Mouse (Mus musculus): Measurements from ENCODE around the gene Phf21a. TPM values are rescaled to one million over a fixed set of nuclear protein-coding genes. Genes with fewer than 3 reads are reported as not detected.

Phf21a gene
- polyA plus RNA-seq, 1 experiment: 52.2 TPM

GRCm38 (mm10) chr2:92257372-92257956 lies 164.5 kb downstream of the Phf21a start:
- no peak overlapping the region for H3K27ac ChIP-seq (ENCODE audit: insufficient read depth, low read length)
- H3K9ac ChIP-seq (ENCODE audit: low read depth, poor library complexity, severe bottlenecking): no peak overlapping the region
- no peaks in the 10 kb centered on the region for H3K27me3 ChIP-seq (ENCODE audit: control insufficient read depth, insufficient read depth, low read length, poor library complexity, severe bottlenecking)
- no peaks in the 10 kb centered on the region for H3K9me3 ChIP-seq (replicated peaks; ENCODE audit: control insufficient read depth, insufficient read depth, low read length, poor library complexity, severe bottlenecking)
- no peaks in the 10 kb centered on the region for H3K4me1 ChIP-seq (ENCODE audit: control insufficient read depth, insufficient read depth, low read length)
- no peak overlapping the region for H3K4me3 ChIP-seq (ENCODE audit: low read depth, low read length)
- TF ChIP-seq EP300 (IDR thresholded peaks at IDR 0.05; ENCODE audit: insufficient read depth, low read depth, low read length) (no peak), POLR2A (IDR thresholded peaks at IDR 0.05; ENCODE audit: insufficient read depth, low read length) (no peak), CTCF (IDR thresholded peaks at IDR 0.05; ENCODE audit: low read depth, low read length) (no peak)
- H3K36me3 ChIP-seq (ENCODE audit: control insufficient read depth, insufficient read depth, low read length, poor library complexity, severe bottlenecking): no peaks in the 10 kb centered on the region

GRCm38 (mm10) chr2:92259924-92260323 lies 167.0 kb downstream of the Phf21a start:
- no peaks in the 10 kb centered on the region for H3K4me1 ChIP-seq (ENCODE audit: control insufficient read depth, insufficient read depth, low read length)
- no peaks in the 10 kb centered on the region for H3K27me3 ChIP-seq (ENCODE audit: control insufficient read depth, insufficient read depth, low read length, poor library complexity, severe bottlenecking)
- H3K27ac ChIP-seq (ENCODE audit: insufficient read depth, low read length): no peak overlapping the region
- no peak overlapping the region for H3K4me3 ChIP-seq (ENCODE audit: low read depth, low read length)
- H3K36me3 ChIP-seq (ENCODE audit: control insufficient read depth, insufficient read depth, low read length, poor library complexity, severe bottlenecking): no peaks in the 10 kb centered on the region
- no peaks in the 10 kb centered on the region for H3K9me3 ChIP-seq (replicated peaks; ENCODE audit: control insufficient read depth, insufficient read depth, low read length, poor library complexity, severe bottlenecking)
- TF ChIP-seq EP300 (IDR thresholded peaks at IDR 0.05; ENCODE audit: insufficient read depth, low read depth, low read length) (no peak), CTCF (IDR thresholded peaks at IDR 0.05; ENCODE audit: low read depth, low read length) (no peak), POLR2A (IDR thresholded peaks at IDR 0.05; ENCODE audit: insufficient read depth, low read length) (no peak)
- no peak overlapping the region for H3K9ac ChIP-seq (ENCODE audit: low read depth, poor library complexity, severe bottlenecking)

- H3K4me3 ChIP-seq (ENCODE audit: low read depth, low read length): no peak overlapping the region
- H3K9ac ChIP-seq (ENCODE audit: low read depth, poor library complexity, severe bottlenecking): no peak overlapping the region
- H3K4me1 ChIP-seq (ENCODE audit: control insufficient read depth, insufficient read depth, low read length): no peaks in the 10 kb centered on the region
- no peak overlapping the region for H3K27ac ChIP-seq (ENCODE audit: insufficient read depth, low read length)
- H3K36me3 ChIP-seq (ENCODE audit: control insufficient read depth, insufficient read depth, low read length, poor library complexity, severe bottlenecking): no peaks in the 10 kb centered on the region
- no peaks in the 10 kb centered on the region for H3K9me3 ChIP-seq (replicated peaks; ENCODE audit: control insufficient read depth, insufficient read depth, low read length, poor library complexity, severe bottlenecking)
- no peaks in the 10 kb centered on the region for H3K27me3 ChIP-seq (ENCODE audit: control insufficient read depth, insufficient read depth, low read length, poor library complexity, severe bottlenecking)
- TF ChIP-seq POLR2A (IDR thresholded peaks at IDR 0.05; ENCODE audit: insufficient read depth, low read length) (no peak), EP300 (IDR thresholded peaks at IDR 0.05; ENCODE audit: insufficient read depth, low read depth, low read length) (no peak), CTCF (IDR thresholded peaks at IDR 0.05; ENCODE audit: low read depth, low read length) (no peak)
These were observed 173.2 kb downstream of the Phf21a start for GRCm38 (mm10) chr2:92266100-92266617.

DNA sequence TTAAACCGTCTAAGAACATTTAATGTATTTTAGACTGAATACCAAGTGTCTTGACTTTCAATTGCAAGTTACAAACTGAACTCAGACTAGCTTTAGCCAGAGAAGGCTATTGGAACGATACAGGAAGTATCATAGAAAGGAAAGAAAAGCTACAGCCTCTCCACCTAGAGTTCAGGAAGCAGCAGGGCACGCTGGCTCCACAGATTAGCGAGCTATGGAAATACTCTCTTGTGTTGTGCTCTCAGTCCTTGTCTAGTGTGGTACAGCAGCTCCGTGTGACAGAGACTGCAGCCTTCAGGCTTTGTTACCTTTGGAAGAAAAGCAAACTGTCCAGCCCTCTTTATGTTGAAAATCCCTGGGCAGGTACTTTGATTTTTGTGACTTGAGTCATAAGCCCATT lies 176.3 kb downstream of the Phf21a start:
- Histone ChIP-seq H3K27ac (ENCODE audit: insufficient read depth, low read length) (no peak overlapping the region), H3K27me3 (ENCODE audit: control insufficient read depth, insufficient read depth, low read length, poor library complexity, severe bottlenecking) (no peaks in the 10 kb centered on the region), H3K4me1 (ENCODE audit: control insufficient read depth, insufficient read depth, low read length) (no peaks in the 10 kb centered on the region), H3K9ac (ENCODE audit: low read depth, poor library complexity, severe bottlenecking) (no peak overlapping the region), H3K36me3 (ENCODE audit: control insufficient read depth, insufficient read depth, low read length, poor library complexity, severe bottlenecking) (no peaks in the 10 kb centered on the region), H3K4me3 (ENCODE audit: low read depth, low read length) (no peak overlapping the region), H3K9me3 (replicated peaks; ENCODE audit: control insufficient read depth, insufficient read depth, low read length, poor library complexity, severe bottlenecking) (no peaks in the 10 kb centered on the region)
- TF ChIP-seq EP300 (IDR thresholded peaks at IDR 0.05; ENCODE audit: insufficient read depth, low read depth, low read length) (no peak), CTCF (IDR thresholded peaks at IDR 0.05; ENCODE audit: low read depth, low read length) (no peak), POLR2A (IDR thresholded peaks at IDR 0.05; ENCODE audit: insufficient read depth, low read length) (no peak)

- H3K36me3 ChIP-seq (ENCODE audit: control insufficient read depth, insufficient read depth, low read length, poor library complexity, severe bottlenecking): no peaks in the 10 kb centered on the region
- H3K4me1 ChIP-seq (ENCODE audit: control insufficient read depth, insufficient read depth, low read length): no peaks in the 10 kb centered on the region
- H3K27ac ChIP-seq (ENCODE audit: insufficient read depth, low read length): no peak overlapping the region
- TF ChIP-seq EP300 (IDR thresholded peaks at IDR 0.05; ENCODE audit: insufficient read depth, low read depth, low read length) (no peak), CTCF (IDR thresholded peaks at IDR 0.05; ENCODE audit: low read depth, low read length) (no peak), POLR2A (IDR thresholded peaks at IDR 0.05; ENCODE audit: insufficient read depth, low read length) (no peak)
- H3K27me3 ChIP-seq (ENCODE audit: control insufficient read depth, insufficient read depth, low read length, poor library complexity, severe bottlenecking): no peaks in the 10 kb centered on the region
- H3K4me3 ChIP-seq (ENCODE audit: low read depth, low read length): no peak overlapping the region
- H3K9ac ChIP-seq (ENCODE audit: low read depth, poor library complexity, severe bottlenecking): no peak overlapping the region
- H3K9me3 ChIP-seq (replicated peaks; ENCODE audit: control insufficient read depth, insufficient read depth, low read length, poor library complexity, severe bottlenecking): no peaks in the 10 kb centered on the region
These were observed 179.6 kb downstream of the Phf21a start for GRCm38 (mm10) chr2:92272510-92272909.

- Histone ChIP-seq H3K4me3 (ENCODE audit: low read depth, low read length) (no peak overlapping the region), H3K4me1 (ENCODE audit: control insufficient read depth, insufficient read depth, low read length) (no peaks in the 10 kb centered on the region), H3K9ac (ENCODE audit: low read depth, poor library complexity, severe bottlenecking) (no peak overlapping the region), H3K9me3 (replicated peaks; ENCODE audit: control insufficient read depth, insufficient read depth, low read length, poor library complexity, severe bottlenecking) (no peaks in the 10 kb centered on the region), H3K27ac (ENCODE audit: insufficient read depth, low read length) (no peak overlapping the region), H3K36me3 (ENCODE audit: control insufficient read depth, insufficient read depth, low read length, poor library complexity, severe bottlenecking) (no peaks in the 10 kb centered on the region), H3K27me3 (ENCODE audit: control insufficient read depth, insufficient read depth, low read length, poor library complexity, severe bottlenecking) (no peaks in the 10 kb centered on the region)
- TF ChIP-seq CTCF (IDR thresholded peaks at IDR 0.05; ENCODE audit: low read depth, low read length): no peak
- no peak for TF ChIP-seq POLR2A (IDR thresholded peaks at IDR 0.05; ENCODE audit: insufficient read depth, low read length)
- no peak for TF ChIP-seq EP300 (IDR thresholded peaks at IDR 0.05; ENCODE audit: insufficient read depth, low read depth, low read length)
These were observed 180.3 kb downstream of the Phf21a start for GRCm38 (mm10) chr2:92273101-92273801.
